Comparison of ENCODE assay signal across 8 mouse cellular contexts in genomic region chr9:106477649-106478048, GRCm38 (mm10). TPM values are rescaled to one million over a fixed set of nuclear protein-coding genes. Genes with fewer than 3 reads are reported as not detected.
A peak's percentile ranks its signal among the peaks of the same experiment; 100 is the strongest.
DNase-seq lines count a peak whose midpoint lies in the region; ATAC-seq and TF ChIP-seq lines count a peak whose summit lies in the region.

No protein-coding gene starts in this region.

- H3K9me3 ChIP-seq in hindbrain, embryonic 12.5 days (replicated peaks) = no peaks in the 10 kb centered on the region

- intact Hi-C loops in gastrocnemius, adult 2 months (cut with DNase I) = loop anchor here (2.0 to 5.0 kb wide), 5 partner anchors 49 to 197 kb away; partner anchors contain the start of genes Dusp7, Poc1a and Rpl29
- intact Hi-C loops in left cerebral cortex, postnatal 36 days (cut with DNase I) = loop anchor here (2.0 to 5.0 kb wide), 3 partner anchors 29 to 190 kb away; partner anchors contain the start of gene Rpl29

- H3K4me1 ChIP-seq in hindbrain, embryonic 12.5 days = peaks cover 25% of the 10 kb centered on the region

- peaks cover 26% of the 10 kb centered on the region for H3K36me3 ChIP-seq in hindbrain, embryonic 12.5 days

- no peaks in the 10 kb centered on the region for H3K27me3 ChIP-seq in hindbrain, embryonic 12.5 days

- H3K27ac ChIP-seq in gastrocnemius, adult 2 months = peak overlapping the region; percentile 94
- no peak overlapping the region for H3K27ac ChIP-seq in hindbrain, embryonic 12.5 days

- peak overlapping the region; percentile 78 for H3K4me3 ChIP-seq in gastrocnemius, adult 2 months
- H3K4me3 ChIP-seq in hindbrain, embryonic 12.5 days = peak overlapping the region; percentile 72

- peak overlapping the region; percentile 81 for H3K4me2 ChIP-seq in hindbrain, embryonic 12.5 days (replicated peaks)

- DNase-seq in gastrocnemius, adult 2 months = no peak
- no peak for DNase-seq in gastrocnemius, adult 18-20 months (ENCODE audit: low spot score)
- DNase-seq in spleen, postnatal 4 days (ENCODE audit: low spot score in 2 of 2) = peak; percentile 11 to 58
- DNase-seq in spleen, adult 12 weeks (ENCODE audit: low spot score) = no peak
- DNase-seq in left cerebral cortex, adult 11 months (ENCODE audit: low spot score) = no peak
- DNase-seq in left cerebral cortex, postnatal 36 days (ENCODE audit: low spot score in 2 of 2) = no peak

- TF ChIP-seq CTCF in gastrocnemius, adult 2 months (IDR thresholded peaks at IDR 0.05) = no peak

- no peak for ATAC-seq in hindbrain, embryonic 12.5 days (ENCODE audit: low FRiP score)
- ATAC-seq in megakaryocyte-erythroid progenitor cell, adult 5-6 weeks (replicated peaks; ENCODE audit: low FRiP score, low TSS enrichment, poor library complexity, severe bottlenecking) = 0 out of 2 replicates have a peak, but pooled peaks have one; percentile 5

- H3K9ac ChIP-seq in hindbrain, embryonic 12.5 days = peak overlapping the region; percentile 59

- 4% methylated on average over 16 of the region's 16 CpGs for WGBS in hindbrain, embryonic 12.5 days

RNA-seq across cellular contexts. Expression of gene Parp3, which starts 0.9 kb away (rescaled TPM):
- total RNA-seq in gastrocnemius, adult 2 months (2021) = 10 to 100 TPM; 60.4 to 75.3 TPM
- total RNA-seq in gastrocnemius, adult 18-20 months (2021) = 10 to 100 TPM; 68.1 to 69.4 TPM
- polyA plus RNA-seq in hindbrain, embryonic 12.5 days (2016; fragmentation: Nextera tagmentation; extraction: Ambion mirVana) = 1.6 and 2.1 TPM in 2 replicates
- 2.2 and 2.5 TPM in 2 replicates for total RNA-seq in megakaryocyte-erythroid progenitor cell, adult 5-6 weeks (2014; fragmentation: Nextera tagmentation)
- total RNA-seq in megakaryocyte-erythroid progenitor cell, adult 5-6 weeks (2017) = 2.0 and 4.2 TPM in 2 replicates
- total RNA-seq in left cerebral cortex, postnatal 36 days (2021) = 1 to 10 TPM; 4.0 to 5.2 TPM

RNA-seq across cellular contexts. Expression of gene Rrp9, which starts 1.9 kb away (rescaled TPM):
- total RNA-seq in gastrocnemius, adult 2 months (2021) = 10 to 100 TPM; 23.9 to 24.7 TPM
- total RNA-seq in gastrocnemius, adult 18-20 months (2021) = 10 to 100 TPM; 19.8 to 21.7 TPM
- polyA plus RNA-seq in hindbrain, embryonic 12.5 days (2016; fragmentation: Nextera tagmentation; extraction: Ambion mirVana) = 42.7 and 52.2 TPM in 2 replicates
- total RNA-seq in megakaryocyte-erythroid progenitor cell, adult 5-6 weeks (2014; fragmentation: Nextera tagmentation) = 57.3 and 80.8 TPM in 2 replicates
- 80.0 and 82.4 TPM in 2 replicates for total RNA-seq in megakaryocyte-erythroid progenitor cell, adult 5-6 weeks (2017)
- 10 to 100 TPM; 28.4 to 31.2 TPM for total RNA-seq in left cerebral cortex, postnatal 36 days (2021)

RNA-seq across cellular contexts. Expression of gene Gpr62, which starts 11.9 kb away (rescaled TPM):
- total RNA-seq in gastrocnemius, adult 2 months (2021) = under 1 TPM in 1 of 2 experiments, not detected in 1; 0.15 TPM
- under 1 TPM; 0.14 to 0.21 TPM for total RNA-seq in gastrocnemius, adult 18-20 months (2021)
- 0.41 and 0.68 TPM in 2 replicates for polyA plus RNA-seq in hindbrain, embryonic 12.5 days (2016; fragmentation: Nextera tagmentation; extraction: Ambion mirVana)
- total RNA-seq in megakaryocyte-erythroid progenitor cell, adult 5-6 weeks (2014; fragmentation: Nextera tagmentation) = not detected in 2 replicates
- not detected in 2 replicates for total RNA-seq in megakaryocyte-erythroid progenitor cell, adult 5-6 weeks (2017)
- 10 to 100 TPM in 1 of 2 experiments, 1 to 10 TPM in 1; 7.8 to 13.7 TPM for total RNA-seq in left cerebral cortex, postnatal 36 days (2021)

RNA-seq across cellular contexts. Expression of gene Iqcf1, which starts 22.1 kb away (rescaled TPM):
- not detected for total RNA-seq in gastrocnemius, adult 2 months (2021)
- not detected for total RNA-seq in gastrocnemius, adult 18-20 months (2021)
- not detected in 2 replicates for polyA plus RNA-seq in hindbrain, embryonic 12.5 days (2016; fragmentation: Nextera tagmentation; extraction: Ambion mirVana)
- total RNA-seq in megakaryocyte-erythroid progenitor cell, adult 5-6 weeks (2014; fragmentation: Nextera tagmentation) = not detected in 2 replicates
- total RNA-seq in megakaryocyte-erythroid progenitor cell, adult 5-6 weeks (2017) = not detected in 2 replicates
- not detected for total RNA-seq in left cerebral cortex, postnatal 36 days (2021)

RNA-seq across cellular contexts. Expression of gene Pcbp4, which starts 24.6 kb away (rescaled TPM):
- total RNA-seq in gastrocnemius, adult 2 months (2021) = 10 to 100 TPM; 63.8 to 69.0 TPM
- total RNA-seq in gastrocnemius, adult 18-20 months (2021) = 10 to 100 TPM; 54.7 to 69.6 TPM
- polyA plus RNA-seq in hindbrain, embryonic 12.5 days (2016; fragmentation: Nextera tagmentation; extraction: Ambion mirVana) = 308 and 309 TPM in 2 replicates
- total RNA-seq in megakaryocyte-erythroid progenitor cell, adult 5-6 weeks (2014; fragmentation: Nextera tagmentation) = 0.40 and 6.6 TPM in 2 replicates
- 0.30 and 0.89 TPM in 2 replicates for total RNA-seq in megakaryocyte-erythroid progenitor cell, adult 5-6 weeks (2017)
- total RNA-seq in left cerebral cortex, postnatal 36 days (2021) = 100 to 1,000 TPM; 181 to 197 TPM

Comparison
In these comparisons a context has a peak if more than half of its experiments do, and no peak if none do; other contexts are left out.
1. DNase-seq: peak in spleen, postnatal 4 days (2 of 2); none in gastrocnemius, adult 2 months (single experiment), gastrocnemius, adult 18-20 months (single experiment), spleen, adult 12 weeks (single experiment), left cerebral cortex, adult 11 months (single experiment) and left cerebral cortex, postnatal 36 days (0 of 2).
2. RNA of gene Parp3, which starts 0.9 kb away (total RNA-seq): 60.4 to 75.3 TPM in gastrocnemius, adult 2 months and 68.1 to 69.4 TPM in gastrocnemius, adult 18-20 months; 4.0 to 5.2 TPM in left cerebral cortex, postnatal 36 days and 2.0 to 4.2 TPM in megakaryocyte-erythroid progenitor cell, adult 5-6 weeks; every median in the first group is over 4 times any median in the second.
3. RNA of gene Gpr62, which starts 11.9 kb away (total RNA-seq): 7.8 to 13.7 TPM in left cerebral cortex, postnatal 36 days; 0.14 to 0.21 TPM in gastrocnemius, adult 18-20 months, 0.15 TPM in gastrocnemius, adult 2 months and not detected in megakaryocyte-erythroid progenitor cell, adult 5-6 weeks; every median in the first group is over 4 times any median in the second.